ENCODE assay signal across 11 mouse cellular contexts in the genomic region with DNA sequence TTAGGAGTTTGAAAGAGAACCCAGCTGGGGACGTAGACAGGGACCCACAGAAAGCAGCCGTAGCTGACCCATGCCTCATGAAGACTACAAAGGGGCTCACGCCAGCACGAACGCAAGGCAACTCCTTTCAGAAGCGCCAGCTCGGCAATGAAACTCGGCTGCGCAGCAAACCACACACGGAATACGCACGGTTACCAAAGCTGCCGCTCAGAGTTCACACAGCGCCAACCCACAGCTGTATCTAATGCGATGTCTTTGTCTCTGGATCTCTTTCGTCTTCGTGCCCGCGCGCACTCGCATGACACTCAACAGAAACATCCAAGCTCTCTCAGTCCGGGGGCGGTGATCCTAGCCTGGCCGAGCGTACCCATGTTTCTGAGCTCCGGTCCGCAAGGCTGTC. TPM values are rescaled to one million over a fixed set of nuclear protein-coding genes. Genes with fewer than 3 reads are reported as not detected.
DNase-seq lines count a peak whose midpoint lies in the region; ATAC-seq lines count a peak whose summit lies in the region.
"Had no signal": no experiment of that assay in that cellular context is flagged by ENCODE, and none has a peak within 500 bp of the region (broad histone marks: within the 10 kb centered on the region; RNA-seq: fewer than 3 reads in every experiment).

No protein-coding gene starts in this region.

- no peak overlapping the region for H3K27ac ChIP-seq in heart, embryonic 16.5 days (ENCODE audit: low read length)
- peak overlapping the region; percentile 94 for H3K27ac ChIP-seq in forebrain, embryonic 15.5 days (replicated peaks)
- H3K27ac ChIP-seq in midbrain, embryonic 13.5 days = peak overlapping the region; percentile 86

- peaks cover 93% of the 10 kb centered on the region for H3K27me3 ChIP-seq in heart, embryonic 16.5 days (ENCODE audit: control insufficient read depth, insufficient read depth, low read length)
- H3K27me3 ChIP-seq in forebrain, embryonic 15.5 days = peaks cover 65% of the 10 kb centered on the region
- peaks cover 82% of the 10 kb centered on the region for H3K27me3 ChIP-seq in midbrain, embryonic 13.5 days

- 0 out of 2 replicates have a peak, but pooled peaks cover 2% of the 10 kb centered on the region for H3K4me1 ChIP-seq in heart, embryonic 16.5 days (ENCODE audit: control insufficient read depth, insufficient read depth, low read length)
- peaks cover 44% of the 10 kb centered on the region for H3K4me1 ChIP-seq in forebrain, embryonic 15.5 days
- H3K4me1 ChIP-seq in midbrain, embryonic 13.5 days (replicated peaks) = peaks cover 41% of the 10 kb centered on the region

- no peak for ATAC-seq in heart, embryonic 16.5 days (replicated peaks; ENCODE audit: extremely low read depth, insufficient read depth, low FRiP score)
- ATAC-seq in forebrain, embryonic 15.5 days (replicated peaks) = no peak
- no peak for ATAC-seq in midbrain, embryonic 13.5 days
- ATAC-seq in monocyte, adult 5-6 weeks (replicated peaks; ENCODE audit: insufficient number of reproducible peaks, low FRiP score, low TSS enrichment, poor library complexity, severe bottlenecking) = no peak

- intact Hi-C loops in heart, postnatal 14 days (cut with DNase I) = no loop called here

- no peak for DNase-seq in heart, postnatal 14 days
- peak; percentile 31 for DNase-seq in R1 (ENCODE audit: low read depth, low spot score)
- no peak for DNase-seq in gastrocnemius, adult 8-10 months (ENCODE audit: low spot score in 2 of 2)
- no peak for DNase-seq in urinary bladder, postnatal 36 days (ENCODE audit: low spot score in 2 of 2)
- DNase-seq: kidney, adult 9 months; right cerebral cortex, adult 18-20 months had no signal

- no peaks in the 10 kb centered on the region for H3K36me3 ChIP-seq in heart, embryonic 16.5 days (ENCODE audit: control insufficient read depth, insufficient read depth)
- H3K36me3 ChIP-seq in forebrain, embryonic 15.5 days = no peaks in the 10 kb centered on the region
- no peaks in the 10 kb centered on the region for H3K36me3 ChIP-seq in midbrain, embryonic 13.5 days

- H3K4me2 ChIP-seq in heart, embryonic 16.5 days (ENCODE audit: low read depth, low read length) = no peak overlapping the region
- H3K4me2 ChIP-seq in forebrain, embryonic 15.5 days (replicated peaks) = peak overlapping the region; percentile 51
- peak overlapping the region; percentile 58 for H3K4me2 ChIP-seq in midbrain, embryonic 13.5 days (replicated peaks)

- no peak overlapping the region for H3K9ac ChIP-seq in heart, embryonic 16.5 days (ENCODE audit: low read length)
- H3K9ac ChIP-seq in forebrain, embryonic 15.5 days (replicated peaks) = peak overlapping the region; percentile 70
- peak overlapping the region; percentile 86 for H3K9ac ChIP-seq in midbrain, embryonic 13.5 days (replicated peaks)

- H3K9me3 ChIP-seq in heart, embryonic 16.5 days (replicated peaks; ENCODE audit: control insufficient read depth, low read length) = no peaks in the 10 kb centered on the region
- no peaks in the 10 kb centered on the region for H3K9me3 ChIP-seq in forebrain, embryonic 15.5 days
- no peaks in the 10 kb centered on the region for H3K9me3 ChIP-seq in midbrain, embryonic 13.5 days

- 1% methylated on average over 27 of the region's 27 CpGs for WGBS in heart, embryonic 16.5 days
- WGBS in forebrain, embryonic 15.5 days = under 1% methylated on average over 27 of the region's 27 CpGs
- WGBS in midbrain, embryonic 13.5 days = under 1% methylated on average over 27 of the region's 27 CpGs

- 0 out of 2 replicates have a peak overlapping the region, but pooled peaks have one; percentile 5 for H3K4me3 ChIP-seq in heart, embryonic 16.5 days (ENCODE audit: low read length)
- H3K4me3 ChIP-seq in forebrain, embryonic 15.5 days = peak overlapping the region; percentile 59
- peak overlapping the region; percentile 52 for H3K4me3 ChIP-seq in midbrain, embryonic 13.5 days (replicated peaks)

RNA-seq across cellular contexts. Expression of a gene that starts 0.9 kb away (rescaled TPM):
- polyA plus RNA-seq in heart, embryonic 16.5 days (2015; fragmentation: Nextera tagmentation; extraction: Ambion mirVana) = not detected in 2 replicates
- not detected for total RNA-seq in heart, postnatal 14 days (2021)
- 7.1 and 7.4 TPM in 2 replicates for polyA plus RNA-seq in forebrain, embryonic 15.5 days (2015; fragmentation: Nextera tagmentation; extraction: Ambion mirVana)
- 6.5 and 8.3 TPM in 2 replicates for polyA plus RNA-seq in midbrain, embryonic 13.5 days (2015; fragmentation: Nextera tagmentation; extraction: Ambion mirVana)
- total RNA-seq in gastrocnemius, adult 8-10 months (2022) = not detected
- not detected in 3 replicates for total RNA-seq in monocyte, adult 5-6 weeks (2017)
- polyA plus RNA-seq: lung, embryonic 16.5 days had no signal

RNA-seq across cellular contexts. Expression of a gene that starts 15.0 kb away (rescaled TPM):
- 5.6 and 6.1 TPM in 2 replicates for polyA plus RNA-seq in heart, embryonic 16.5 days (2015; fragmentation: Nextera tagmentation; extraction: Ambion mirVana)
- 1 to 10 TPM; 6.9 to 8.9 TPM for total RNA-seq in heart, postnatal 14 days (2021)
- 13.4 and 14.7 TPM in 2 replicates for polyA plus RNA-seq in forebrain, embryonic 15.5 days (2015; fragmentation: Nextera tagmentation; extraction: Ambion mirVana)
- 10.9 and 14.6 TPM in 2 replicates for polyA plus RNA-seq in midbrain, embryonic 13.5 days (2015; fragmentation: Nextera tagmentation; extraction: Ambion mirVana)
- 1 to 10 TPM; 2.3 to 3.8 (median 3.2) TPM for total RNA-seq in gastrocnemius, adult 8-10 months (2022)
- 22.5 to 30.7 TPM (median 30.6 TPM) in 3 replicates for total RNA-seq in monocyte, adult 5-6 weeks (2017)

RNA-seq across cellular contexts. Expression of a gene that starts 55.5 kb away (rescaled TPM):
- 7.1 and 8.2 TPM in 2 replicates for polyA plus RNA-seq in heart, embryonic 16.5 days (2015; fragmentation: Nextera tagmentation; extraction: Ambion mirVana)
- 10 to 100 TPM; 17.0 to 20.2 TPM for total RNA-seq in heart, postnatal 14 days (2021)
- 22.1 and 24.4 TPM in 2 replicates for polyA plus RNA-seq in forebrain, embryonic 15.5 days (2015; fragmentation: Nextera tagmentation; extraction: Ambion mirVana)
- 8.4 and 8.7 TPM in 2 replicates for polyA plus RNA-seq in midbrain, embryonic 13.5 days (2015; fragmentation: Nextera tagmentation; extraction: Ambion mirVana)
- total RNA-seq in gastrocnemius, adult 8-10 months (2022) = 1 to 10 TPM; 2.4 to 3.0 (median 2.7) TPM
- total RNA-seq in monocyte, adult 5-6 weeks (2017) = 16.0 to 28.4 TPM (median 16.3 TPM) in 3 replicates

Comparison
In these comparisons a context has a peak if more than half of its experiments do, and no peak if none do; other contexts are left out.
1. H3K4me3 ChIP-seq: peak in every context shown above with its lines; median percentile 59 in forebrain, embryonic 15.5 days; 52 in midbrain, embryonic 13.5 days; 5 in heart, embryonic 16.5 days.